Mouse (Mus musculus): Measurements from ENCODE around the gene Lamb1. TPM values are rescaled to one million over a fixed set of nuclear protein-coding genes. Genes with fewer than 3 reads are reported as not detected.

The Lamb1 gene
- polyA plus RNA-seq, 1 experiment from 2014 or later: 71.9 TPM

- no peak for ATAC-seq (ENCODE audit: low FRiP score, low read depth)
- Histone ChIP-seq H3K27ac (no peak overlapping the region), H3K27me3 (no peaks in the 10 kb centered on the region), H3K9ac (no peak overlapping the region), H3K9me3 (no peaks in the 10 kb centered on the region), H3K4me1 (peaks cover 9% of the 10 kb centered on the region), H3K4me2 (replicated peaks) (no peak overlapping the region), H3K4me3 (no peak overlapping the region), H3K36me3 (no peaks in the 10 kb centered on the region)
- 73% methylated on average over 3 of the region's 3 CpGs for WGBS
Observed at GRCm38 (mm10) chr12:31239031-31239583, 25.9 kb upstream of the Lamb1 start.

DNA sequence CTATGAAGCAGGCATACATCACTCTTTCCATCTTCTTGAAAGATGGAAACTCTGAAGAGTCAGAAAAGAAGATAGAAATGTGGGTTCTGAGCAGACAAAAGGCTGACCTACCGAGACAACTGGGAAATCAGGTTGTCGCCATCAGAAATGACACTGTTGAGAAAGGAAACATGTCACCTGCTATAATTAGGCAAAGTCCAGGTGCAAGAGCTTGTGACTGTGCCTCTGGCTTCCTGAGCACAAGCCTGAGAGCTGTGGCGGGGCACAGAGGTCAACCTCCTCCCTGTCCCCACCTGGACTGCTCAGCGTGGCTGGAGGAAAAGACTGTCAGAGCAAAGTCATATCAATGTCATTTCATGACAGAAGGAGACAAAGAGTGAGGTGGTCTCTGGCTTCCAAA, 25.2 kb upstream of the Lamb1 start:
- H3K4me2 ChIP-seq (replicated peaks): no peak overlapping the region
- no peak overlapping the region for H3K27ac ChIP-seq
- H3K9ac ChIP-seq: no peak overlapping the region
- H3K36me3 ChIP-seq: no peaks in the 10 kb centered on the region
- H3K9me3 ChIP-seq: no peaks in the 10 kb centered on the region
- H3K27me3 ChIP-seq: no peaks in the 10 kb centered on the region
- ATAC-seq (ENCODE audit: low FRiP score, low read depth): no peak
- H3K4me3 ChIP-seq: no peak overlapping the region
- WGBS: 52% methylated on average over 4 of the region's 4 CpGs
- H3K4me1 ChIP-seq: peaks cover 9% of the 10 kb centered on the region

DNA sequence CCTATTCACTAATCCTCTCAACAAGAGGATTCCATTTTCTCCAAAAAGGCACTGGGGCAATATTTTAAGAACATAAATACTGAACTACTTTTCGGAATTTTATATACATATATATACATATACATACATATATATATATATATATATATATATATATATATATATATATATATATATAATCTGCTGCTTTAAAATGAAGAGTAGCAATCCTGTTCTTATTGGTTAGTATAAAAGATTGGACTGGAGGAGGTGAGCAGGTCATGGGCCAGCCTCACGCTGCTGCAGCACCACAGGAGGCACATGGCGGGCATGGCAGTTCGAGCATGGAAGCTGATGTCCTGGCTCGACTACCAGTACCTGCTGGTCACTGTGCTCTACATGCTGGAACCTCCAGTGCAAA, 24.6 kb upstream of the Lamb1 start, which contains the start of gene Gm6993:
Gene Gm6993 (plus strand): TSS at position 301 of the 400 bp plus-strand sequence.
- WGBS: 87% methylated on average over 5 of the region's 5 CpGs
- peaks cover 9% of the 10 kb centered on the region for H3K4me1 ChIP-seq
- no peak within 1 kb of the TSS for H3K9ac ChIP-seq
- no peak within 1 kb of the TSS for H3K27ac ChIP-seq
- H3K27me3 ChIP-seq: no peaks in the 10 kb centered on the region
- H3K4me2 ChIP-seq (replicated peaks): no peak within 1 kb of the TSS
- H3K36me3 ChIP-seq: no peaks in the 10 kb centered on the region
- H3K9me3 ChIP-seq: no peaks in the 10 kb centered on the region
- no peak for ATAC-seq (ENCODE audit: low FRiP score, low read depth)
- H3K4me3 ChIP-seq: no peak within 1 kb of the TSS

DNA sequence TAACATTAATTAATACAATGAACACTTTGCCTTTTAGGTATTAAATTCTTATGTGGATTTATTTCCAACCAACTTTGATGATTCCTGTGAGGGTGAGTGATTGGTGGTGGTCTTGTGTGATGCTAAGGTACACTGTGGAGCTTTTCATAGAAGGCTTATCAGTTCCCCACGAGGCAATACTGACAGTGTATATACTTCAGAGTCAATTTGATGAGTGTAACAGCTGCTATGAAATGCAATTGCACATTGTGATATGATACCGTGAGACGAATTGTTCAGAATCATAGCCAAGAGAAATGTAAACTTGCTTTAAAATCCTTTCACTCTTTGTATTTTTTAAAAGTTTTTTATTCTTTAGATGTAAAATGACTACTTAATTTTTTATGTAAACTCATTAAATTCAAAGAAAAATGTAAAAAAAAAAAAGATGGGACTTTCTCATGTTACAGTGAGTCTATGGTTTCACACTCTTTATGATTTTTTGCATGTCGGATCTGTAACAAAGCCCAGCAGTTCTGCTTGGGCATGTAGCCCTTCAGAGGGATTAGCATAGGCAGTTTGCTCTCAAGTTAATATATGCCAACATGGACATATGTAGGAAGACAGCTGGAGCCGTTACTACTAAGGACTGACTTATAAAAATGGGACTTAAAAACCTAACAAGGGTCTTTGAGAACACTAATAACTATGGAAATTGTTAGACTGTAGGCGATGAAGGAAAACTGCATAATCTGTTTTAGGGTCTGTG, 23.3 kb upstream of the Lamb1 start:
- Histone ChIP-seq H3K36me3 (no peaks in the 10 kb centered on the region), H3K4me1 (peaks cover 8% of the 10 kb centered on the region), H3K4me2 (replicated peaks) (no peak overlapping the region), H3K9me3 (no peaks in the 10 kb centered on the region), H3K4me3 (no peak overlapping the region), H3K9ac (no peak overlapping the region), H3K27me3 (no peaks in the 10 kb centered on the region), H3K27ac (no peak overlapping the region)
- 54% methylated on average over 6 of the region's 6 CpGs for WGBS
- peak; percentile 79 for ATAC-seq (ENCODE audit: low FRiP score, low read depth)

DNA sequence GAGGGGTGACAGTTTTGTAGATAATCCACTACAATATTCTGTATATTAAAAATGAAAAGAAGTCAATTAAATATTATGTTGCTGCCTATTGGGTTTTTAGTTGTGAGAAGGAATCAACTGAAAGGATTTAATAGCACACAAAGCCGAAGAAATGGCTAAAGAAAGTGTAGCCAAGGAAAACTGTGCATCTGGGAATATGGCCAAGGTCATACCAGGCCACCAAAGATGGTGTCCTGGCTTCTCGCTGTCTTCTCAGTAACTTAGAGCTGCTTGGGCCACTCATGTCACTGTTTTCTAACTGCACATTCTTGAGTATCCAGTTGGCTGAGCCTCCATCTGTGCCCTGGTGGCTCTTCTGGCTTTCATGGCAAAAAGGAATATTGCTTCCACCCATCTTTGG, 21.0 kb upstream of the Lamb1 start:
- Histone ChIP-seq H3K4me3 (no peak overlapping the region), H3K4me2 (replicated peaks) (no peak overlapping the region), H3K27ac (no peak overlapping the region), H3K27me3 (no peaks in the 10 kb centered on the region), H3K9me3 (no peaks in the 10 kb centered on the region), H3K36me3 (no peaks in the 10 kb centered on the region), H3K4me1 (no peaks in the 10 kb centered on the region), H3K9ac (no peak overlapping the region)
- WGBS: 84% methylated on average over 2 of the region's 2 CpGs
- ATAC-seq (ENCODE audit: low FRiP score, low read depth): no peak

GRCm38 (mm10) chr12:31244691-31245090, 20.3 kb upstream of the Lamb1 start:
- Histone ChIP-seq H3K4me2 (replicated peaks) (no peak overlapping the region), H3K4me3 (no peak overlapping the region), H3K4me1 (no peaks in the 10 kb centered on the region), H3K27ac (no peak overlapping the region), H3K36me3 (no peaks in the 10 kb centered on the region), H3K9ac (no peak overlapping the region), H3K27me3 (no peaks in the 10 kb centered on the region), H3K9me3 (no peaks in the 10 kb centered on the region)
- no peak for ATAC-seq (ENCODE audit: low FRiP score, low read depth)
- WGBS: 80% methylated on average over 3 of the region's 3 CpGs

- Histone ChIP-seq H3K9me3 (no peaks in the 10 kb centered on the region), H3K27me3 (no peaks in the 10 kb centered on the region), H3K4me1 (no peaks in the 10 kb centered on the region), H3K27ac (no peak overlapping the region), H3K36me3 (no peaks in the 10 kb centered on the region), H3K4me3 (no peak overlapping the region), H3K9ac (no peak overlapping the region), H3K4me2 (replicated peaks) (no peak overlapping the region)
- ATAC-seq (ENCODE audit: low FRiP score, low read depth): no peak
- WGBS: 61% methylated on average over 3 of the region's 3 CpGs
Observed at GRCm38 (mm10) chr12:31246153-31246552, 18.9 kb upstream of the Lamb1 start.

GRCm38 (mm10) chr12:31246615-31247014, 18.4 kb upstream of the Lamb1 start:
- Histone ChIP-seq H3K27ac (no peak overlapping the region), H3K4me3 (no peak overlapping the region), H3K36me3 (no peaks in the 10 kb centered on the region), H3K4me1 (no peaks in the 10 kb centered on the region), H3K9me3 (no peaks in the 10 kb centered on the region), H3K27me3 (no peaks in the 10 kb centered on the region), H3K9ac (no peak overlapping the region), H3K4me2 (replicated peaks) (no peak overlapping the region)
- WGBS: 45% methylated on average over 3 of the region's 3 CpGs
- ATAC-seq (ENCODE audit: low FRiP score, low read depth): no peak

DNA sequence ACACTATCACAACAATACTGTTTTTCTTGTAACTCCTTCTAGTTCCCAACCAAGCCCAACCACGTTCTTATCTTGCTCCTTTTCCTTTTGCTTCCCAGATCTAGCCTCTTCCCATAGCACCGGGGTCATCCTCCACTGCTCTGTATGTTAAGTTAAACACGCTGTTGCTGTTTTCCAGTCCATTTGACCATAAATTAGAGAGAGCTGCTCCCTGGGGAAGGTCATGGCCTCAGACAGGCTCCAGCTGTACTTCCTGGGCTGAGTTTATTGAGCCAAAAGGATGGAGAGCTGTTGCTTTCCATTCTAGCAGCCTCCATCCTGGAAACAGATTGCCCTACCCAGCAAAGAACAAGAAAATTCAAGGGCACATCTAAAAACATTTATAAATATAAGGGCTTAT, 16.9 kb upstream of the Lamb1 start:
- Histone ChIP-seq H3K4me2 (replicated peaks) (no peak overlapping the region), H3K9me3 (no peaks in the 10 kb centered on the region), H3K9ac (no peak overlapping the region), H3K27me3 (no peaks in the 10 kb centered on the region), H3K4me1 (no peaks in the 10 kb centered on the region), H3K4me3 (no peak overlapping the region), H3K27ac (no peak overlapping the region), H3K36me3 (no peaks in the 10 kb centered on the region)
- no peak for ATAC-seq (ENCODE audit: low FRiP score, low read depth)
- 32% methylated on average over 3 of the region's 3 CpGs for WGBS

- Histone ChIP-seq H3K4me1 (no peaks in the 10 kb centered on the region), H3K27me3 (no peaks in the 10 kb centered on the region), H3K27ac (no peak overlapping the region), H3K4me2 (replicated peaks) (no peak overlapping the region), H3K4me3 (no peak overlapping the region), H3K9ac (no peak overlapping the region), H3K36me3 (no peaks in the 10 kb centered on the region), H3K9me3 (no peaks in the 10 kb centered on the region)
- ATAC-seq (ENCODE audit: low FRiP score, low read depth): no peak
- 33% methylated on average over 10 of the region's 10 CpGs for WGBS
Observed at GRCm38 (mm10) chr12:31248681-31249080, 16.4 kb upstream of the Lamb1 start.

- no peak overlapping the region for H3K4me3 ChIP-seq
- no peaks in the 10 kb centered on the region for H3K36me3 ChIP-seq
- no peak overlapping the region for H3K27ac ChIP-seq
- H3K4me2 ChIP-seq (replicated peaks): no peak overlapping the region
- peak; percentile 63; the same call in 1 of the 2 replicates for ATAC-seq (ENCODE audit: low FRiP score, low read depth)
- whole genome bisulfite sequencing: 31% methylated on average over 4 of the region's 4 CpGs
- no peaks in the 10 kb centered on the region for H3K27me3 ChIP-seq
- H3K9me3 ChIP-seq: no peaks in the 10 kb centered on the region
- no peak overlapping the region for H3K9ac ChIP-seq
- H3K4me1 ChIP-seq: 0 out of 2 replicates have a peak, but pooled peaks cover 7% of the 10 kb centered on the region
Observed at GRCm38 (mm10) chr12:31252259-31252658, 12.8 kb upstream of the Lamb1 start.

DNA sequence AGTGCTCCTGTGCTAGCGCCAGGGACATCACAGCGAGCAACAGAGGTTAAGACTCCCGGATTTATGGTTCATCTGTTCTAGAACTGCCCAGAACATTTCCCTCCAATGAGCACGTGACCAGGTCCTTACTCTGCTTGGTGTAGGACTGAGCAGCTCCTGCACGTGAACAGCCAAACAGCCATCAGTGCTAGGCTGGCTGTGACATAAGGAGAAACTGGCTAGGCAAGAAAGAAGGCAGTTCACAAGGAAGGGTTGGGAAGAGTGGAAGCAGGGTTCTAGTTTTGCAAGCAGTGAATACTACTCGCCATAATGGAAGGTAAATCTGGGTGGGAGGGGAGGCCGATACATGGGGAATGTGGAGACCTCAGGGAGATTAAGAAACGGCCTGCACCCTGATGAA, 10.1 kb upstream of the Lamb1 start:
- Histone ChIP-seq H3K4me3 (no peak overlapping the region), H3K4me1 (0 out of 2 replicates have a peak, but pooled peaks cover 7% of the 10 kb centered on the region), H3K27ac (no peak overlapping the region), H3K36me3 (no peaks in the 10 kb centered on the region), H3K27me3 (no peaks in the 10 kb centered on the region), H3K4me2 (replicated peaks) (no peak overlapping the region), H3K9me3 (no peaks in the 10 kb centered on the region), H3K9ac (no peak overlapping the region)
- WGBS: 81% methylated on average over 8 of the region's 8 CpGs
- ATAC-seq (ENCODE audit: low FRiP score, low read depth): no peak
